ENCODE assay signal across 15 mouse cellular contexts in the genomic region with DNA sequence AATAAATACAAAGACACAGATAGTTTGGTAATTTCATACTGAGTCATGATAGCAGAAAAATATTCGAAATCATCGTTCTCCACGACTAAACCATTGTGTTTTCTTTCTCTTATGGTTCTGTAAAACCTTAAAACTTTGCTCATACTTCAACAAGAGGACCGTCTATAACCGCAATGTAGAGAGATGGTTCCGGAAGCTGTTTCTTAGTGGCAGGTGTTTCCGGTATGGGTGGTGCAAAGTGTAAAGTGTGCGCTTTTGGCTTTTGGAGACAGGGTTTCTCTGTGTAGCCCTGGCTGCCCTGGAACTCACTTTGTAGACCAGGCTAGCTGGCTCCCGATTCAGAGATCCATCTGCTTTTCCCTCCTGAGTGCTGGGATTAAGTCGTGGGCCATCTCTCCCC. TPM values are rescaled to one million over a fixed set of nuclear protein-coding genes. Genes with fewer than 3 reads are reported as not detected.
A peak's percentile ranks its signal among the peaks of the same experiment; 100 is the strongest.
DNase-seq lines count a peak whose midpoint lies in the region; ATAC-seq lines count a peak whose summit lies in the region.
"Had no signal": no experiment of that assay in that cellular context is flagged by ENCODE, and none has a peak within 500 bp of the region (broad histone marks: within the 10 kb centered on the region; RNA-seq: fewer than 3 reads in every experiment).

No protein-coding gene starts in this region.

- peak; percentile 83 for ATAC-seq in CD4-positive, CD25-positive, alpha-beta regulatory T cell, adult 4 months
- peak; percentile 52; the same call in 1 of the 2 replicates for ATAC-seq in granulocyte monocyte progenitor cell, adult 5-6 weeks (replicated peaks; ENCODE audit: poor library complexity, severe bottlenecking)
- ATAC-seq: forebrain, embryonic 16.5 days; intestine, embryonic 16.5 days; midbrain, embryonic 16.5 days had no signal

- DNase-seq in CD4-positive helper T cell, adult 2 months (ENCODE audit: low read depth, low spot score) = peak; percentile 57
- peak; percentile 67 for DNase-seq in thymus, postnatal 0 days (ENCODE audit: low spot score)
- no peak for DNase-seq in frontal cortex, postnatal 14 days (ENCODE audit: low spot score in 2 of 2)
- no peak for DNase-seq in urinary bladder, postnatal 4 days (ENCODE audit: low spot score in 2 of 2)
- no peak for DNase-seq in frontal cortex, postnatal 36 days (ENCODE audit: low spot score in 2 of 2)
- DNase-seq: adrenal gland, postnatal 14 days; cerebellum, adult 9-11 months; kidney, adult 9 months; kidney, postnatal 25 days; lung, postnatal 4 days had no signal

RNA-seq across cellular contexts. Expression of a gene that starts 11.4 kb away (rescaled TPM):
- polyA plus RNA-seq in CD4-positive, CD25-positive, alpha-beta regulatory T cell, adult 4 months (2017; shearing (Covaris generic)) = 100 to 1,000 TPM; 107 to 151 TPM
- total RNA-seq in granulocyte monocyte progenitor cell, adult 5-6 weeks (2014; fragmentation: Nextera tagmentation) = 306 and 321 TPM in 2 replicates
- total RNA-seq in granulocyte monocyte progenitor cell, adult 5-6 weeks (2017) = 339 and 341 TPM in 2 replicates
- polyA plus RNA-seq in thymus, postnatal 0 days (2015; fragmentation: Nextera tagmentation; extraction: Ambion mirVana) = 407 and 446 TPM in 2 replicates

RNA-seq across cellular contexts. Expression of a gene that starts 17.3 kb away (rescaled TPM):
- 10 to 100 TPM; 25.9 to 37.5 TPM for polyA plus RNA-seq in CD4-positive, CD25-positive, alpha-beta regulatory T cell, adult 4 months (2017; shearing (Covaris generic))
- total RNA-seq in granulocyte monocyte progenitor cell, adult 5-6 weeks (2014; fragmentation: Nextera tagmentation) = 19.2 and 20.4 TPM in 2 replicates
- total RNA-seq in granulocyte monocyte progenitor cell, adult 5-6 weeks (2017) = 17.5 and 21.6 TPM in 2 replicates
- polyA plus RNA-seq in thymus, postnatal 0 days (2015; fragmentation: Nextera tagmentation; extraction: Ambion mirVana) = 35.8 and 37.9 TPM in 2 replicates

RNA-seq across cellular contexts. Expression of a gene that starts 53.3 kb away (rescaled TPM):
- polyA plus RNA-seq in CD4-positive, CD25-positive, alpha-beta regulatory T cell, adult 4 months (2017; shearing (Covaris generic)) = 1 to 10 TPM; 2.8 to 2.9 TPM
- total RNA-seq in granulocyte monocyte progenitor cell, adult 5-6 weeks (2014; fragmentation: Nextera tagmentation) = 46.5 and 59.1 TPM in 2 replicates
- 32.9 and 36.4 TPM in 2 replicates for total RNA-seq in granulocyte monocyte progenitor cell, adult 5-6 weeks (2017)
- 24.7 and 27.1 TPM in 2 replicates for polyA plus RNA-seq in thymus, postnatal 0 days (2015; fragmentation: Nextera tagmentation; extraction: Ambion mirVana)

Comparison
In these comparisons a context has a peak if more than half of its experiments do, and no peak if none do; other contexts are left out.
1. DNase-seq: peak in CD4-positive helper T cell, adult 2 months (single experiment) and thymus, postnatal 0 days (single experiment); none in frontal cortex, postnatal 14 days (0 of 2), urinary bladder, postnatal 4 days (0 of 2) and frontal cortex, postnatal 36 days (0 of 2).